Mouse (Mus musculus) left cerebral cortex, adult 11 months (tissue): ENCODE measurements around the gene Amt.
A peak's percentile ranks its signal among the peaks of the same experiment; 100 is the strongest.
"Not testable (repeated sequence)": the region's sequence is repeated elsewhere in the genome, so short reads cannot be mapped to it uniquely, and the experiment has no call there.

Experiments used
- DNase-seq: peaks from one replicate; pipeline ENCODE4 v3.0.0; 2022; ENCODE audit warnings: low spot score

The Amt gene

GRCm38 (mm10) chr9:108296453-108297355 is at the start of gene Amt:
Gene Amt (plus strand): TSS chr9:108296853.
- no peak for DNase-seq

DNA sequence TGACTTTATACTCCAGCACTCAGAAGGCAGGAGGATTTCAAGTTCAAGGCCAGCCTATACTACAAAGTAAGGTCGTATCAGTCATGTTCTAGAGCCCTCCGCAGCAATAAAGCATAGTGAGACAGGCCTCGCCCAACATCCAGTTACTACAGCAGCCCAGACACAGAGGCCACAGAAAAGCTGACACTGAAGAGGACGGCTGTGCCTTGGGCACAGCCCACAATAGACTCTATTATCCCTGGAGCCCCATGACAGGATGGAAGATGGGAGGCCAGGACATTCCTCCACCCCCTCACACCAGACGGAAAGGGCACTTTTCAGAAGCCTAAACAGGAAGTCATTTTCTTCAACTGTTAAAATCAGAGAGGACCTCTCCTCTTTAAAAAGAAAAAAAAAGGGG is 47.7 kb upstream of the Amt start:
- DNase-seq, result no peak

GRCm38 (mm10) chr9:108251877-108252276 is 44.8 kb upstream of the Amt start:
- DNase-seq, result no peak

DNA sequence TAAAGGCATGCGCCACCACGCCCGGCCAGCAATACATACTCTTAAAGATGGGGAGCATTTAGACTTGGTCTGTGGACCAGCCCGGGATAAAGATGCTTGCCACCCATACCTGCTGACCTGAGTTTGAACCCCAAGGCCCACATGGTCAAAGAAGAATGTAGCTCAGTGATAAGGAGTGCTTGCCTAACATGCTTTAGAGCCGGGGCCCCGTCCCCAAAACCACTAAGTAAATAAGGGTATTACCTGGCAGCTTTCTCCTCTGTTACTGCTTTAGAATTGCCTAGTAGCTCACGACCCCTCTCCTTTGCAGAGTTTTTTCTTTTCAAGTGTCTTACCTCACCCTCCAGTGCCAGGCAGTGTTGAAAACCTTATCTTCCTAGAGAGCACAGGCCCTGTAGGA is 43.9 kb upstream of the Amt start:
- DNase-seq, result no peak

DNA sequence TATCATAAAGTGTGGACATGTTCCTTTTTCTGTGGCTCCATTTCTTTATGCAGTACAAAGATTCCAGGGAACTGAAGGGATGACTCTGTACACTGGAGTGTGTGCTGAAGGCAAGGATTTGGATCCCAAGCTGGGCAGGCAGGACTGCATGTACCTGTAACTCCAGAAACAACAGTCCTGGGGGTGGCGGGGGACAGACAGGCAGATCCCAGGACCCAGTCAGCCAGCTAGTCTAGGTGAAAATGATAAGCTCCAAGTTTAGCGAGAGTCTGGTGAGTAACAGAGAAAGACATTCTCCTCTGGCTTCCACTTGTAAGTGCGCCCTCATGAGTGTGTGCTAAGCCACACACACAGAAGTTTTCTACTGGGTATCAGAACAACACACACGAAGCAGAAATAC is 36.1 kb upstream of the Amt start:
- no peak for DNase-seq

GRCm38 (mm10) chr9:108261865-108262264 is 34.8 kb upstream of the Amt start:
- DNase-seq, result no peak

GRCm38 (mm10) chr9:108262494-108263049 is 34.1 kb upstream of the Amt start:
- DNase-seq, result no peak

GRCm38 (mm10) chr9:108263131-108263681 is 33.4 kb upstream of the Amt start:
- DNase-seq, result no peak

DNA sequence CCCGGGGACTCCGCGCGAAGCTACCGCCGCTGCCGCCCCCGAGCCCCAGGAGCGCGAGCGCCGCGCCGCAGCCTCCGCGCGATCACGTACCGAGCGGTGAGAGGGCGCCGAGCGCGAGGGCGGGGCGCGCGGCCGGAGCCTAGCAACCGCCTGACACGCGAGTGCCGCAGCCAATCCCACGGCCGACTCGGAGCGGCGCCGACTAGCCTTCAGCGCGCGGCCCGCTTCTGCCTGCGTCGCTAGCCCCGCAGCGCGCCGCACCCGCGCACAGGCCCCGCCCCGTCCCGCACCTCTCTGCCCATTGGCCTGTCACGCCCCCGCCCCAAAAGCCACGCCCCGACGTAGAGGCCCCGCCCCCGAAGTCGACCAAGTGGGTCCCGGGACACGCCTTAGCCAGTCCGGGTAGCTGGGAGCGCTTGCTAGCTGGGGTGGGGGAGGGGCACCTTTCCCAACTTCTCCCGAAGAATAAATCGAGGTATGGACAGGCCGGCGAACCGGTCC is 32.9 kb upstream of the Amt start, which contains the start of gene Dag1:
Dag1 (minus strand) TSS at position 269 of the 501 bp plus-strand sequence.
- DNase-seq, result peak; percentile 97

- no peak for DNase-seq
Observed at GRCm38 (mm10) chr9:108264191-108264921, 32.3 kb upstream of the Amt start.

- DNase-seq, result no peak
Observed at GRCm38 (mm10) chr9:108266261-108266935, 30.3 kb upstream of the Amt start.

DNA sequence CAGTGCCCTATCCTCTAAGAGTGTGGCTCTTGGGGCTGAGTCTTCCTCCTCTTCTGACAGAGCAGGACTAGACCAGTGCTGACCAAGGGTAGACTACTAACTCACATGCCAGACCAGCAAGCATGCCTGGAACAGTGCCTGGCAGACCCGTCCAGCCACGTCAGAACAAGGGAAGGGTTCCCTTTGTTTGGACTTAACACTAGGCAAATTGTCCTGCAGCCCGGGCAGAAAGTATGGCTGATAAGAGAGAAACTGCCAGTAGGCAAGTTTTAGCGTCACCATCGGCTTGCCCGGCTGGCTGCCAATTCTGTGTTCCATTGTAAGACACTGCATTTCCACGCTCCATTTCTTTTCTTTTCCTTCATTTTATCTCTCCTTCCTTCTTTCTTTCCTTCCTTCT is 29.0 kb upstream of the Amt start:
- DNase-seq, result no peak

DNA sequence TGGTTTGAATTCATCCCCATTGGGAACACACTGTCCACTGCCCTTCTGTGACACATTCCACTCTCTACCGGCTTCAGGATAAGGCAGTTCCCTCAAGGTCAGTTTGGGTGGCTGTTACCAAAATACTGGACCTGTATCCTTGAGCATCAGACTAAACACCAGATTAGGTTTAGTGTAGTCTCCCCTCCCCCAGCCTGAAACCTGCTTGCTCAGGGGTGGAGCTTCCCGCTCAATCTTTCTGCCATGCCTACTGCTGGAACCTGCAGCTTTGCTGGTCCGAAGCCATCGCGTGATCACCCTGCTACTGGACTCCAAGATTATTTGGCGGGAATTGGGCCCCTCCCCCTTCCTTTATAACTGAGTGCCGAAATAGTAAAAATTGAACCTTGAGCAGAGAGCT is 28.0 kb upstream of the Amt start:
- not testable (repeated sequence) for DNase-seq

- DNase-seq, result no peak
Observed at GRCm38 (mm10) chr9:108271941-108272340, 24.7 kb upstream of the Amt start.

GRCm38 (mm10) chr9:108272691-108273090 is 24.0 kb upstream of the Amt start:
- DNase-seq, result no peak

DNA sequence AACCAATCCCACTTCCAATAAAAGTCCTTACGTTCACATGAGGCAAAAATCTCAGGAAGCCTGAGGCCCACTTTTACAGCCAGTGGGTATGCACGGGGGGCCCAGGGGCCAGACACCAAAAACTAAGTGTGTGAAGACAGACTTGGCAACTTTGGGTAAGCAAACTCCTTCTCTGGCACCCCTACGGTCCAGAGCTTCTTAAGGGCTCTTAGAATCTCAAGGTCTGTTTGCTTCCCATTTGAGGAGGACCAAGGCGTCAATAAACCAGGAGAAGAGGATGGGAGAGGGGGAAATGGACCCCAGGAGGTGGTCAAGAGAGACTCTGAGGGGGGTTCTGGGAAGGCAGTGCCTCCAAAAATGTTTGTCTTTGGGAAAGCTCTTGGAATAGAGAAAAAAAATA is 23.2 kb upstream of the Amt start:
- DNase-seq, result no peak

- DNase-seq, result no peak
Observed at GRCm38 (mm10) chr9:108274476-108275330, 21.9 kb upstream of the Amt start.

DNA sequence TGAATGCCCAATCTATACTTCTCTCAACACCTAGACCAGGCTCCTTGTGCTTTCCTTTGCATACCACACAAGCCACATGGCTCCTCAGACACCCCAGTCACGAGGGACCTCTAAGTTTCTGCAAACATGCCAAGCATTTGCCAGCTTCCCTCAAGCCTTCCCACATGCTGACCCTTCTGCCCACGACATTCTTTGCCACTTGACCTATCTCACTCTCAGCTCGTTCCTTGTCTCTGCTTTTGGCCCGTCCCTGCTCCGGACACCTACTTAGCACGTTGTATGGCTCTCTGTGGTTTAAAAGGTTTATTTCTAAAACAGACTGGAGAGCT is 21.4 kb upstream of the Amt start:
- DNase-seq, result no peak

GRCm38 (mm10) chr9:108278697-108279450 is 17.8 kb upstream of the Amt start:
- DNase-seq, result no peak
